Mouse (Mus musculus) R1 (cell line): Measurements from ENCODE around the gene Tm9sf4.

Source experiments
- DNase-seq: peaks from one replicate; pipeline ENCODE4 v3.0.0-alpha.2; 2018; ENCODE audit warnings: low read depth, low spot score

Tm9sf4 gene

DNA sequence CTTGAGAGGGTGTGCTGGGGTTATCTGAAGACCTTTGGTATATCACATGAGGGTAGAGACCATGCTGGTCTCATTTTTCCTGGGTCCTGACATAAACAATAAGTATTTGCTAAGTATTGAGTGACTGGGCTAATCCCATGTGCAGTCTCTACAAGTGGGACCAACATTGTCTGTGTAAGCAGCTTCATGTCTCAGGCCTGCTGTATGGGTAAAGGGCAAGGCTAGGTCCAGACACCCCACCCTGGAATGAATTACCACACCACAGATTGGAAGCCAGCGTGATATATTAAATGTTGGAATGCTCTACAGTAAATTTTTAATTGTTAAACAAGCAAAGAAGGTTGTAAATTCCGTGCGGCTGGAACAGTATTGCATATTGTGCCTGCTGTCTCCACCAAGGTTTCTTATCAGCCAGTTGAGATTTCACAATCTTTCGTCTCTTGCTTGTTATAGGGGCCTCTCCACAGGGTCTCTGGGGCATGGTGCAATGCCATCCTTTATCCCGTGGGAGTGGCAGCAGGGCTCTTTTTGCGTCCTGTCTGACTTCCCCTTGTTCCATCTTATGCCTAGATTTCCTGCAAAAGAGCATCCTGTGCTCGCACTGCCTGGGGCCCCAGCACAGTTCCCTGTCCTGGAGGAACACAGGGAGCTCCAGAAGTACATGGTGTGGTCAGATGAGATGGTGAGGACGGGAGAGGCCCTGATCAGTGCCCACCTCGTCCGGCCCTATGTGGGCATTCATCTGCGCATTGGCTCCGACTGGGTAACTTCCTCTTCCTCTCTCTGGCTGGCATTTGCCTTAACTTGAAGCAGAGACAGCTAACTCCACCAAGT lies 98.1 kb downstream of the Tm9sf4 start:
- DNase-seq: no peak
